Mouse (Mus musculus): ENCODE measurements at regions not wholly inside any gene's neighbourhood (a gene's known extent, or its start where the extent isn't known, plus 50 kb on each side); places are given as distances from the start of the nearest gene placed in this dataset.

DNA sequence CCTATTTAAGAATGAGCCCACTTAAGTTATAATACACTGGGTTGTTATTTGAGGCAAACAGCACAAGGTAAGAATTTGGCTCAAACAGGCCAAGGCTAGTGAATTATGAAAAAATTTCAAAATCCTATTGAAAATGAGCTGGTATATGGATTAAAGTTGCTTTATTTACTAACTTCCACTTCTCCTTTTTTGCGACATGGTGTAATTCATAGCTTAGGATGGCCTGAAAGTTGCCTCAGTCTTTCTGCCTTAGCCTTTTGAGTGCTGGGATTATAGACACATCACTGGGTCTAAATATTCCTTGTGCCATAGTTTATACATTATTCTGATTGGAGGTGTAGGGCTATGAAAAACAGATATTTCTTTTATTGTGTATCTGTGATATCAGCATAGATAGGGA is 81.9 kb downstream of the Edem1 start:
- DNase-seq (ENCODE audit: low spot score in 2 of 2) = no peak

GRCm38 (mm10) chr6:108912539-108912938 is 84.1 kb downstream of the Edem1 start:
- DNase-seq (ENCODE audit: low spot score in 2 of 2) = no peak

GRCm38 (mm10) chr6:108919372-108919913 is 91.0 kb downstream of the Edem1 start:
- no peak for DNase-seq (ENCODE audit: low spot score in 2 of 2)

- no peak for DNase-seq (ENCODE audit: low spot score in 2 of 2)
Observed at GRCm38 (mm10) chr6:108921181-108921580, 92.7 kb downstream of the Edem1 start.

DNA sequence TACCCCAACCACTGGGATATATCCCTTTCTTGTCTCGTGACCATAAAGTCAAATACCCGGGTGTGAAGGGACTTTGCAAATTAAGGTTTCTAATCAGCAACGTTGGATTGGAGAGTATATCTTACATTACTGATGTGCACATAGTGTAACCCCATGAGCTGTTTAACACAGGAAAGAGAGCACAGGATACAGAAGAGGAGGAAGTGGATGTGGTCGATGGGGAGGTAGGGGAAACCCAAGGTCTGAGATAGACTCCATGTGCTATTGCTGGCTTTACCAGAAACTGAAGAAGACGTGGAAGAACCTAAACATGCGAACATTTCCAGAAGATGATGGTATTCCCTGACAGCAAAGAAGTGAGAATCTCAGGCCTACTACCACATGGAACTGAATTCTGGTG is 94.1 kb downstream of the Edem1 start:
- no peak for DNase-seq (ENCODE audit: low spot score in 2 of 2)

GRCm38 (mm10) chr6:108928981-108929380 is 100.5 kb downstream of the Edem1 start:
- no peak for DNase-seq (ENCODE audit: low spot score in 2 of 2)

DNA sequence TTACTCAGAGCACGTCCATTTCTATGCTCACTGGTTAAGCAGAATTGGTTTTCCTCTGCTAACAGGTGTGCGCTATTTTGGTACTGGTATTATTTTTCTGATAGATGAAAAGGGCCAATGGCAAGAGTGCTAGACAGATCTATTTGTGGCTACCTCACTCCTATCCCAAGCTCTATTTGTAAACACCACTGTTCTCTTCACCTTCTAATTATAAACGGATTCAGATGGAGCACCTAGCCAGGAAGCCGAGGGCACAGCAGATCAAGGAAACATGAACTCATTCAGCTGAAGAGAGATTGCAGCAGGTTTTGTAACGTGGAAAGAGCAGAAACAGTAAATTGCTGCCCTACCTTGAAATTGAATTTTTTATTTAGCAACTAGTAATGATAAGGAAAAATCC is 110.2 kb downstream of the Edem1 start:
- no peak for DNase-seq (ENCODE audit: low spot score in 2 of 2)

DNA sequence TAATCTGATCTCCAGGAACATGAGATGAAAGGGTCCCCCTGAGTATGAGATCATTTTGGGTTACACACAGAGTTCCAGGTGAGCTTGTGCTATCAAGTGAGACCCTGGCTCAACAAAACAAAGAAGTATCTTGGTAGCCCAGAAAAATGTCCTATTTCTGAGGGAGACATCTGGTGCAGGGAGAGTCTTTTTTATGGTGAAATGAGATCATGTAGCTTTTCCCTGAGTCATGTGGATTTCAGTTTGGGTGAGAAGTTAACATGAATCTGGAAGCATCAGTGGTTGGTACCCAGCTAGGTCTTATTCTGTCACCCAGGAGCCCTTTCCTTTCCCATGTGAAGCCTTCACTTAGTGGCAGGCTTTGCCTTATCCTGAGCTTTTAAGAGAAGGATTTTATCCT is 113.8 kb downstream of the Edem1 start:
- no peak for DNase-seq (ENCODE audit: low spot score in 2 of 2)

DNA sequence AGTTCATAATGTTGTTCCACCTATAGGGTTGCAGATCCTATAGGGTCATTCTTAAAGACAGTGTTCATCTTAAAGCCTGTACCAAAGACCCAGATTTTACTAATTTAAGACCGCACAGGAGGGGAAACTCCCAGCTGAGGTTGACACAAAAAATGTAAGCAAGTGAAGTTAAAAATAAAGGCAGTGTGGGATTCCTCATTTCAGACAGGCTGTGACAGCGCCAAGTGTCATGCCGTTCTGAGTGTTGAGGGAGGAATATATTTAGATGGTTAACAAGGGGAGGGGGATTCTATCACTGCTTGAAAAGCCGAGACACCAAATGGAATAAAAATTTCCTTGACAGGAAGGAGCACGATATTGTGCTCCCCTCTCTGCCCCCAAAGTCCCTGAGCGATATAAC is 123.9 kb downstream of the Edem1 start:
- DNase-seq (ENCODE audit: low spot score in 2 of 2) = no peak

GRCm38 (mm10) chr6:108962810-108963209 is 134.4 kb downstream of the Edem1 start:
- DNase-seq (ENCODE audit: low spot score in 2 of 2) = no peak

- DNase-seq (ENCODE audit: low spot score in 2 of 2) = peak in 1 of 2 experiments; percentile 29
Observed at GRCm38 (mm10) chr6:108963295-108963694, 134.9 kb downstream of the Edem1 start.

DNA sequence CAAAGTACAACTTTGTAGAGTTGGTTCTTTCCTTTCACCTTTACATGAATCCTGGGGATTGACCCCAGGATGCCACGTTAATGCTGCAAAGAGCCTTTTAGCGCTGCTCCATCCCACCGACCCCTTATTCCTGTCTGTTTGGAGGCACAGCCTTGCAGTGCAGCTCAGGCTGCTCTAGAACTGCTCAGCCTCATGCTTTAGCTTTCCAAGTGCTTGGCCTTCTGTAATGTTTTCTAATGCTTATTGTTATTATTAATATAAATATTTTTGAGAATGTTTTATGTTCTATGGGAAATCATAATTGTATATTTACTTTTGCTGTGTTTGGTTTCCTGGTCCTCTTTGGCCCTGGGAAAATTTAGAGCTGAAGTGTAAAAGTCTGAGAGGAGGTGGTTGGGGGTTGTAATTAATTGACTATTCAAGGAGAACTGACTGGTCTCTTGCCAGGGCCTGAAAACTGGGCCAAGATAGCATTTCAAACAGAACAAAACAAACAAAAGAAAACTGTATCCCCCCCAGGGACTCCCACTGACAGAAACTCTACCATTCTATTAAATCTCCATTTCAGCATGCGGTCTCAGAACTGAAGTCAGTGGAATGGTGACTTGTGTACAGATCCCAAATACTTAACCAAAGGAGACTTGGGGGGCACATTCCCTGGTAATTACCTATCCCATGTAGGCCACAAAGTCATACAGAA is 141.2 kb downstream of the Edem1 start:
- DNase-seq (ENCODE audit: low spot score in 2 of 2) = no peak

DNA sequence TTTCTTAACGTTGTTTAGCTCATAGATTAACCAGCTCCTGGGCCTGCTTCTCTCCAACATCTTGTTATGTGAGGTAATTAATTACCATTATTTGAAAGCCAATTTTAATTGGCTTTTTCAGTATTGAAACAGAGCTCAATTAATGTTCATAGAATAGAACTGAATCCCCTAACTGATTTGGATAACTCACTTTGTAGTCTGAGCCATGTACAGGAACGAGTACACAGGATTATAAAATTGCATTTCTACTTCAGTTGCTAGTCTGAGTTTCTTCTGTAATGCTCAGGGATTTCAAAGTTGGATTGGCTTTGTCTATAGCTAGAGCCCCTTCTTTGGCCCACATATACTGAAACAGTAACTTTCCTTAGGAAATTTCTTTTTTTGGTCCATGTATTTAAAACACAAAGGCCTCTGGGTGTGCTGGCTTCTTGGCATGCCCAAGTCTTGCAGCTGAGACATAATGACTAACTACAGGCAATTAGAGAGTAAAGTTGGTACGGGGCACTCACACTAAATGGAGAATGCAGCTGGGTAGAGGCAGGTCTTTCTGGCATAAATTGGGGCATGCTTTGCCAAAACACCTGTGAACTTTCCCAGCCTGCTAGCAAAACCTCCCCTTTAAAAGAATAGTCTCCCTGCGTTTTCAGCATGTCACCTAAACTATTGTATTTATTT is 143.1 kb downstream of the Edem1 start:
- DNase-seq (ENCODE audit: low spot score in 2 of 2) = no peak

GRCm38 (mm10) chr6:108973701-108974100 is 145.3 kb downstream of the Edem1 start:
- DNase-seq (ENCODE audit: low spot score in 2 of 2) = no peak

DNA sequence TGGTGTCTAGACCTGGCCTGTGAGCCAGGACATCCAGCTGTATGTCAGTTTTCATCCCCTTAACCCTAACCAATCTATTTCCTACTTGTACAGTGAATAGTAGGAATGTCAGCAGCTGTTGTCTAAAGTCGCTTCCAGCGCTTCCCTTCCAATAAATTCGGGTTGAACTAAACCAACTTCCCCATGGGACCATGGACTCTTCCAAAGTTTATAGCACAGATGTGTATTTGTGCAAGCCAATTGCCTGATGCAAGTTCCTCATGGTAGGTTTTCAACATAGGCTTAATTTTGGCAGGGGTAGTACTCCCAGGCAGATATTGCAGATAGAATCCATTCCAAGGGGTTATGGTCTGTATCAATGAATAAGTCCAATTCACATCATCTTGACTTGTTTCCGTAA is 161.1 kb downstream of the Edem1 start:
- peak; percentile 20 to 48 for DNase-seq (ENCODE audit: low spot score in 2 of 2)

DNA sequence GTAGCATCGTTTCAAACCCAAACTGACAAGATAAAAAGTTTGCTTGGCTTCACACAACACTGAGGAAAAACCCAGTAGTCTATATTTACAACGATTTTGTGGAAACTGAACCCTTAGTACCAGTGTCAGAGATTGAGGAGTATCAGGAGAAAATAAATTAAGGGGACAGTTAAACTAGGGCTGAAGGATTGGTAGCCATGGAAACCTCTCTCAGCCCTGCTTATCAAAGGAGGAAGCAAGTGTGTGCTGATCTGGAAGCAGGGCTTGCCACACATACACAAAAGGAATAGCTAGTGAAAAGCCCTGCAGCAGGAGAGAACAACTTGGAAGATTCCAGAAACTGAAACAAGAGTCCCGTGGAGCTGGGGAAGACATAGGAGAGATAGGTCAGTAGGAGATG is 165.3 kb downstream of the Edem1 start:
- DNase-seq (ENCODE audit: low spot score in 2 of 2) = no peak

DNA sequence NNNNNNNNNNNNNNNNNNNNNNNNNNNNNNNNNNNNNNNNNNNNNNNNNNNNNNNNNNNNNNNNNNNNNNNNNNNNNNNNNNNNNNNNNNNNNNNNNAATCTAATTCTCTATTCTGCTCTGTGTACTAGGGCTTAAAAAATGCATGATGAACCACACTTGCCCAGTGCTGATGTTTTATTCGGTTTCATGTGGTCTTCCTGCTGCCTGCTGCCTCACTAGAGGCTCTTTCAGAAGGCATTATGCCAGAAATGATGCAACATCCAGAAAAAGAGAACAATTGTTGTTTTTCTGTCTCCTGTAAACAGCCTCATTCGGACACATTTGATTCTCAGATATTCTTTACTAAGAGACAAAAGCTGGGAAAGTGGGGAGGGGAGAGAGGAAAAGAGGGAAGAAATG is 176.0 kb downstream of the Edem1 start:
- DNase-seq (ENCODE audit: low spot score in 2 of 2) = no peak

DNA sequence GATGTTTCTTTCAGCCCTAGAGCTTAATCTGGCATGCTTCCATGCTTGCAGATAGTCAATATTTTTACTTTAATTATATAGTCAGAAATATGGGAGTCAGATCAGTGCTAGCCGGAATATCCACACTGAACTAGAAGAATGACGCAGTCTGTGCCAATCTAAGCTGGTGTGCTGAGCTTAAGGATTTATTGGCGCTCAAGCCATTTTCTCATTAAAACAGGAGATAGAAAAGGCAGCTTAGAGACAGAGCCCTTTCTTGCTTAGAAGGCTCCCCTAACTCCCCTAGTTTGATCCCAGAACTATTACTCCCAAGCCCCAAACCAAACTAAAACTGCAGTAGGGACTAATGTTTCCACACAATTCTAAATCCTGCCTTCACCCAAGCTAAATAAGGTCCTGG is 180.9 kb downstream of the Edem1 start:
- no peak for DNase-seq (ENCODE audit: low spot score in 2 of 2)

- no peak for DNase-seq (ENCODE audit: low spot score in 2 of 2)
Observed at GRCm38 (mm10) chr6:109009793-109010192, 181.4 kb downstream of the Edem1 start.

DNA sequence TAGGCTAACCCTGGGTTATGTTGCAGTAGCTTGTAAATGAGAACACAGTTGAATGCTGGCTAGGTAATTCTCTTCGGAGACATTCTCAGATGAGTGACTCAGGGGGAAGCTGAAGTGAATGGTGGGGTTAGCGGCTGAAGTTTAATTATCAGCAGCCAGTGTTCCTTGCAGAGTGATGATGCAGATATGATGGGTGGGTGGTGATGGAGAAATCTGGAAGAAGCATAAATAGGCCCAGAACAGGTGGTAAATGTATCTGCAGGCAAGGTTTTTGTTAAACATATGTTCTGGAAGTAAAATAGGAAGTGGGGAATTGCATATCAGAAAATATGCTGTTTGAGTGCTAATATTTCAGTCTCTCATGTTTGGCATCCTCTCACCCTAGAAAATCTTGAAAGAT is 191.3 kb downstream of the Edem1 start:
- DNase-seq (ENCODE audit: low spot score in 2 of 2) = no peak

Data from gastrocnemius, postnatal 4 days (tissue).